Mouse (Mus musculus): Measurements from ENCODE around the gene Dop1b. TPM values are rescaled to one million over a fixed set of nuclear protein-coding genes. Genes with fewer than 3 reads are reported as not detected.

The Dop1b gene
- total RNA-seq, 1 experiment: 11.6 TPM

DNA sequence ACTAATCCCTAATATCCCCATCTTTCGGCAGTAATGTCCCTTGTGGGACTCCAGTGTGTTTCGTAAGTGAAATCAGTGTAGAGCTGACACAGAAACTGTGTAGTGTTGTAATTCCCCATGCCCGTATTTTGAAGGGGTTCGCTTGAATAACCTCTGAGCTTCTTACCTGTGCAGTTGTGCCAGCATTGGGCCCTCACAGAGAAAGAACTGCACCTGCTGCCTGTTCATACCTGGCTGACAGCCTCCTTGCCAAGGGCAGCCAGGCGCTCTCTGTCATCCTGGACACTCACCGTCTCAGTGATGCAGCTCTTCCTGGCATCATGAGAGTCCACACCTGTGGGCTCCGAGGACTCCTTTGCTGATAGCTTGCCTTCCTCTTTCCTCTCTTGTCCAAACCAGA, 1.3 kb downstream of the Dop1b start:
- no peak for DNase-seq (ENCODE audit: low read depth, low spot score)
- H3K4me1 ChIP-seq (ENCODE audit: control insufficient read depth in 2 of 2, insufficient read depth in 2 of 2, low read length in 2 of 2, poor library complexity in 1 of 2): peaks cover 2 to 13% of the 10 kb centered on the region in 2 experiments
- H3K36me3 ChIP-seq (ENCODE audit: control insufficient read depth, insufficient read depth, low read length, poor library complexity, severe bottlenecking): no peaks in the 10 kb centered on the region
- in situ Hi-C loops (cut with MboI; ENCODE audit: low sequenced_read_pairs in 2 of 2, unreplicated experiment in 2 of 2): no loop called here
- H3K4me3 ChIP-seq (ENCODE audit: insufficient read depth in 1 of 2, low read depth in 1 of 2, low read length in 2 of 2, poor library complexity in 1 of 2, severe bottlenecking in 1 of 2): no peak overlapping the region
- no peak overlapping the region for H3K27ac ChIP-seq (ENCODE audit: insufficient read depth, low read depth, low read length, poor library complexity, severe bottlenecking)
- H3K9me3 ChIP-seq (ENCODE audit: control insufficient read depth, insufficient read depth, low read depth, low read length): no peaks in the 10 kb centered on the region
- H3K9ac ChIP-seq (ENCODE audit: insufficient read depth, low read depth, low read length, poor library complexity, severe bottlenecking): no peak overlapping the region
- TF ChIP-seq ZNF384 (IDR thresholded peaks at IDR 0.05; ENCODE audit: low read depth, low read length): no peak
- no peak for TF ChIP-seq MAFK (IDR thresholded peaks at IDR 0.05; ENCODE audit: insufficient read depth, low read depth, low read length)
- no peak for TF ChIP-seq ZC3H11A (IDR thresholded peaks at IDR 0.05; ENCODE audit: borderline replicate concordance, low read depth, low read length)
- no peak for TF ChIP-seq CHD2 (IDR thresholded peaks at IDR 0.05; ENCODE audit: low read depth, low read length)
- TF ChIP-seq HCFC1 (IDR thresholded peaks at IDR 0.05; ENCODE audit: borderline replicate concordance, insufficient read depth, low read length): no peak

GRCm38 (mm10) chr16:93714426-93714825, 2.7 kb downstream of the Dop1b start:
- H3K9ac ChIP-seq (ENCODE audit: insufficient read depth, low read depth, low read length, poor library complexity, severe bottlenecking): peak overlapping the region; percentile 40; the same call in 1 of the 2 replicates
- no peaks in the 10 kb centered on the region for H3K9me3 ChIP-seq (ENCODE audit: control insufficient read depth, insufficient read depth, low read depth, low read length)
- H3K36me3 ChIP-seq (ENCODE audit: control insufficient read depth, insufficient read depth, low read length, poor library complexity, severe bottlenecking): no peaks in the 10 kb centered on the region
- peak; percentile 40 for DNase-seq (ENCODE audit: low read depth, low spot score)
- no peak overlapping the region for H3K27ac ChIP-seq (ENCODE audit: insufficient read depth, low read depth, low read length, poor library complexity, severe bottlenecking)
- no peak for TF ChIP-seq HCFC1 (IDR thresholded peaks at IDR 0.05; ENCODE audit: borderline replicate concordance, insufficient read depth, low read length)
- no peak overlapping the region for H3K4me3 ChIP-seq (ENCODE audit: insufficient read depth in 1 of 2, low read depth in 1 of 2, low read length in 2 of 2, poor library complexity in 1 of 2, severe bottlenecking in 1 of 2)
- peaks cover 2 to 13% of the 10 kb centered on the region in 2 experiments for H3K4me1 ChIP-seq (ENCODE audit: control insufficient read depth in 2 of 2, insufficient read depth in 2 of 2, low read length in 2 of 2, poor library complexity in 1 of 2)
- in situ Hi-C loops (cut with MboI; ENCODE audit: low sequenced_read_pairs in 2 of 2, unreplicated experiment in 2 of 2): no loop called here

GRCm38 (mm10) chr16:93715826-93716225, 4.1 kb downstream of the Dop1b start:
- in situ Hi-C loops (cut with MboI; ENCODE audit: low sequenced_read_pairs in 2 of 2, unreplicated experiment in 2 of 2): no loop called here
- Histone ChIP-seq H3K9ac (ENCODE audit: insufficient read depth, low read depth, low read length, poor library complexity, severe bottlenecking) (no peak overlapping the region), H3K9me3 (ENCODE audit: control insufficient read depth, insufficient read depth, low read depth, low read length) (no peaks in the 10 kb centered on the region), H3K4me3 (ENCODE audit: insufficient read depth in 1 of 2, low read depth in 1 of 2, low read length in 2 of 2, poor library complexity in 1 of 2, severe bottlenecking in 1 of 2) (no peak overlapping the region), H3K36me3 (ENCODE audit: control insufficient read depth, insufficient read depth, low read length, poor library complexity, severe bottlenecking) (no peaks in the 10 kb centered on the region), H3K4me1 (ENCODE audit: control insufficient read depth in 2 of 2, insufficient read depth in 2 of 2, low read length in 2 of 2, poor library complexity in 1 of 2) (peaks cover 2 to 13% of the 10 kb centered on the region in 2 experiments), H3K27ac (ENCODE audit: insufficient read depth, low read depth, low read length, poor library complexity, severe bottlenecking) (no peak overlapping the region)
- DNase-seq (ENCODE audit: low read depth, low spot score): no peak
- TF ChIP-seq HCFC1 (IDR thresholded peaks at IDR 0.05; ENCODE audit: borderline replicate concordance, insufficient read depth, low read length) (no peak), ZC3H11A (IDR thresholded peaks at IDR 0.05; ENCODE audit: borderline replicate concordance, low read depth, low read length) (no peak), ZNF384 (IDR thresholded peaks at IDR 0.05; ENCODE audit: low read depth, low read length) (no peak), CHD2 (IDR thresholded peaks at IDR 0.05; ENCODE audit: low read depth, low read length) (no peak), MAFK (IDR thresholded peaks at IDR 0.05; ENCODE audit: insufficient read depth, low read depth, low read length) (no peak)

GRCm38 (mm10) chr16:93717299-93717703, 5.6 kb downstream of the Dop1b start:
- Histone ChIP-seq H3K9me3 (ENCODE audit: control insufficient read depth, insufficient read depth, low read depth, low read length) (no peaks in the 10 kb centered on the region), H3K4me1 (ENCODE audit: control insufficient read depth in 2 of 2, insufficient read depth in 2 of 2, low read length in 2 of 2, poor library complexity in 1 of 2) (peaks cover 2 to 13% of the 10 kb centered on the region in 2 experiments), H3K4me3 (ENCODE audit: insufficient read depth in 1 of 2, low read depth in 1 of 2, low read length in 2 of 2, poor library complexity in 1 of 2, severe bottlenecking in 1 of 2) (no peak overlapping the region), H3K9ac (ENCODE audit: insufficient read depth, low read depth, low read length, poor library complexity, severe bottlenecking) (no peak overlapping the region), H3K36me3 (ENCODE audit: control insufficient read depth, insufficient read depth, low read length, poor library complexity, severe bottlenecking) (no peaks in the 10 kb centered on the region), H3K27ac (ENCODE audit: insufficient read depth, low read depth, low read length, poor library complexity, severe bottlenecking) (peak overlapping the region; percentile 38)
- no peak for TF ChIP-seq CHD2 (IDR thresholded peaks at IDR 0.05; ENCODE audit: low read depth, low read length)
- TF ChIP-seq ZC3H11A (IDR thresholded peaks at IDR 0.05; ENCODE audit: borderline replicate concordance, low read depth, low read length): no peak
- TF ChIP-seq HCFC1 (IDR thresholded peaks at IDR 0.05; ENCODE audit: borderline replicate concordance, insufficient read depth, low read length): no peak
- no peak for TF ChIP-seq ZNF384 (IDR thresholded peaks at IDR 0.05; ENCODE audit: low read depth, low read length)
- TF ChIP-seq MAFK (IDR thresholded peaks at IDR 0.05; ENCODE audit: insufficient read depth, low read depth, low read length): no peak
- in situ Hi-C loops (cut with MboI; ENCODE audit: low sequenced_read_pairs in 2 of 2, unreplicated experiment in 2 of 2): no loop called here
- peak; percentile 54 for DNase-seq (ENCODE audit: low read depth, low spot score)

GRCm38 (mm10) chr16:93721771-93722170, 10.1 kb downstream of the Dop1b start:
- no peaks in the 10 kb centered on the region for H3K36me3 ChIP-seq (ENCODE audit: control insufficient read depth, insufficient read depth, low read length, poor library complexity, severe bottlenecking)
- H3K27ac ChIP-seq (ENCODE audit: insufficient read depth, low read depth, low read length, poor library complexity, severe bottlenecking): no peak overlapping the region
- in situ Hi-C loops (cut with MboI; ENCODE audit: low sequenced_read_pairs in 2 of 2, unreplicated experiment in 2 of 2): no loop called here
- no peak overlapping the region for H3K9ac ChIP-seq (ENCODE audit: insufficient read depth, low read depth, low read length, poor library complexity, severe bottlenecking)
- peaks cover 0 to 7% of the 10 kb centered on the region in 2 experiments; a peak in 2 of 4 replicates for H3K4me1 ChIP-seq (ENCODE audit: control insufficient read depth in 2 of 2, insufficient read depth in 2 of 2, low read length in 2 of 2, poor library complexity in 1 of 2)
- DNase-seq (ENCODE audit: low read depth, low spot score): no peak
- TF ChIP-seq ZC3H11A (IDR thresholded peaks at IDR 0.05; ENCODE audit: borderline replicate concordance, low read depth, low read length) (no peak), MAFK (IDR thresholded peaks at IDR 0.05; ENCODE audit: insufficient read depth, low read depth, low read length) (no peak), CHD2 (IDR thresholded peaks at IDR 0.05; ENCODE audit: low read depth, low read length) (no peak), HCFC1 (IDR thresholded peaks at IDR 0.05; ENCODE audit: borderline replicate concordance, insufficient read depth, low read length) (no peak), ZNF384 (IDR thresholded peaks at IDR 0.05; ENCODE audit: low read depth, low read length) (no peak)
- no peaks in the 10 kb centered on the region for H3K9me3 ChIP-seq (ENCODE audit: control insufficient read depth, insufficient read depth, low read depth, low read length)
- H3K4me3 ChIP-seq (ENCODE audit: insufficient read depth in 1 of 2, low read depth in 1 of 2, low read length in 2 of 2, poor library complexity in 1 of 2, severe bottlenecking in 1 of 2): no peak overlapping the region

Measured in ES-E14 (cell line).